Mouse (Mus musculus) embryonic facial prominence, embryonic 10.5 days (tissue): ENCODE results near the gene P2rx3. TPM values are rescaled to one million over a fixed set of nuclear protein-coding genes. Genes with fewer than 3 reads are reported as not detected.

Experiments used
- DNase-seq: peaks from one replicate; pipeline ENCODE4 v3.0.0-alpha.2; 2017; ENCODE audit warnings: low spot score
- H3K27ac ChIP-seq: fragments of 300-500 bp; sonication (generic); replicated peaks from 2 replicates; pipeline ENCODE4 v1.5.1; 2016; ENCODE audit warnings: mild to moderate bottlenecking
- H3K27me3 ChIP-seq: fragments of 300-500 bp; sonication (generic); replicated peaks from 2 replicates; pipeline ENCODE4 v1.6.1; 2016; ENCODE audit warnings: low read depth, mild to moderate bottlenecking; ENCODE audit not compliant: poor library complexity, severe bottlenecking
- H3K36me3 ChIP-seq: fragments of 300-500 bp; sonication (generic); replicated peaks from 2 replicates; pipeline ENCODE4 v1.6.1; 2016; ENCODE audit warnings: mild to moderate bottlenecking, moderate library complexity
- H3K4me1 ChIP-seq: fragments of 300-500 bp; sonication (generic); 2 replicates; pipeline ENCODE4 v1.6.1; 2016
- H3K4me3 ChIP-seq: fragments of 300-500 bp; sonication (generic); 2 replicates; pipeline ENCODE4 v1.5.1; 2016; ENCODE audit warnings: mild to moderate bottlenecking, moderate library complexity
- H3K9me3 ChIP-seq: fragments of 300-500 bp; sonication (generic); 2 replicates; pipeline ENCODE4 v1.6.1; 2016; ENCODE audit warnings: mild to moderate bottlenecking
- WGBS: fragments of 180-500 bp; shearing (Covaris S2); methylation state at CpG from one replicate; pipeline ENCODE4 v1.1.7; 2016; 5-methylcytosine and 5-hydroxymethylcytosine counted together
- polyA plus RNA-seq: library from polyadenylated mRNA; unstranded; fragments of >200 nt; fragmentation: Nextera tagmentation; extraction: Ambion mirVana; gene quantifications from 2 replicates; pipeline ENCODE4 v1.2.1, GENCODE M21; 2016

P2rx3 gene
- polyA plus RNA-seq, 1 experiment from 2014 or later = 10.0 TPM

DNA sequence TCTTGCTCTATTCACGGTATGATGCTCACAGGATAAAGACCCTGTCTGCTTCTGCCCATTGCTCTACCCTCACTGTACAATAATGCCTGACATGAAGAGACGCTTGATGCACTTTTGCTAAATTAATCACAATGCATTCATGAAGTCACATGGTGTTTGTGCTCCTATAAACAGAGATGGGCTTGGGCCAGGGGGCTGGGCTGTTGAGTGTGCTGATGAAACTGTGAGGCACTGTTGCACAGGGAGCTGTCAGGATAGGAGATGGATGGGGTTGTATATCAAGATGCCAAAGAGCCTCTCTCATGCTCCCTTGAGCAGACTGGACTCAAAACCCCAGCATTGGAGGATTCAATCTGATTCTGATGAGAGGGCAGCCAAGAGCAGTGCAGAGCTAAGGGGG lies 4.1 kb downstream of the P2rx3 start:
- H3K27me3 ChIP-seq = no peaks in the 10 kb centered on the region
- no peaks in the 10 kb centered on the region for H3K36me3 ChIP-seq
- no peak overlapping the region for H3K27ac ChIP-seq
- H3K4me3 ChIP-seq = no peak overlapping the region
- no peaks in the 10 kb centered on the region for H3K9me3 ChIP-seq
- peaks cover 19% of the 10 kb centered on the region for H3K4me1 ChIP-seq
- 83% methylated on average over 2 of the region's 2 CpGs for WGBS
- DNase-seq = no peak

DNA sequence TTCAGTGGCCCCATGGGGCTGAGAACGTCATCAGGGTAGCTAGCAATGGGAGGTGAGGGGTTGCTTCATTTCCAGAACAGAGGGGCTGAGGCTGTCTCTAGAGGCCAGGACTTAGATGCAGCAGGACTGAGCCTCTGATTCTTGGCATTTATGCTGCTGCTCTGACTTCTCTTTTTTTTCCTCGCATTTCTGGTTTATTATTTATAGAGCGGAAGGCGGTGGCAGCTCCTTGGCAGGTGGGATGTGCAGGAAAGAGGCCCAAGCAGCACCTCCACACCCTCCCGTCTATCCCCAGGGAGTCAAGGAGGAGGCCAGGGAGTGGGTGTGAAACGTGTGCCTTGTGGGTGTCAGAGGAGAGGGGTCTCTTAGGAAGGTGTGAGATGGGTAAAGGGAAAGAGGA lies 6.3 kb downstream of the P2rx3 start:
- Histone ChIP-seq H3K9me3 (no peaks in the 10 kb centered on the region), H3K27me3 (no peaks in the 10 kb centered on the region), H3K27ac (no peak overlapping the region), H3K4me3 (no peak overlapping the region), H3K36me3 (no peaks in the 10 kb centered on the region), H3K4me1 (peaks cover 8% of the 10 kb centered on the region)
- no peak for DNase-seq
- 76% methylated on average over 6 of the region's 6 CpGs for WGBS

DNA sequence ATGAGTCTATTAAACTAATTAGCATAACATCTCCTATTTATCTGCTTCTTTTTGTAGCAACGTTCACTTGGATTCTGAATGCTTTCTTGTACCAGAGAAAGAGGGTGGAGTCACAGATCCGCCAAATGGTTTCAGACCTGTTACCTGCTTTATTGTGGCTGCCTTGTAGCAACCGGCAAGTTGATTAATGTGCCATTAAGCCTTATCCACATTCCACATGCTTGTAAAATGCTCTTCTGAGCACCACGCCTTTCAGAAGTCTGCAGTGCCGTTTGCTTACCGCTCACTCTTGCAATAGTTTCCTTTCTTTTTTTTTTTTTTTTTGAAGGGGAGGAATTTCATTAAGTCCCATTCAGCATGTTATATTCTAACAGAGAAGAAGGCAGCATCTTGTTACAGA lies 7.4 kb downstream of the P2rx3 start:
- Histone ChIP-seq H3K36me3 (no peaks in the 10 kb centered on the region), H3K27me3 (no peaks in the 10 kb centered on the region), H3K4me3 (no peak overlapping the region), H3K9me3 (no peaks in the 10 kb centered on the region), H3K27ac (no peak overlapping the region), H3K4me1 (no peaks in the 10 kb centered on the region)
- WGBS = 84% methylated on average over 6 of the region's 6 CpGs
- DNase-seq = no peak

DNA sequence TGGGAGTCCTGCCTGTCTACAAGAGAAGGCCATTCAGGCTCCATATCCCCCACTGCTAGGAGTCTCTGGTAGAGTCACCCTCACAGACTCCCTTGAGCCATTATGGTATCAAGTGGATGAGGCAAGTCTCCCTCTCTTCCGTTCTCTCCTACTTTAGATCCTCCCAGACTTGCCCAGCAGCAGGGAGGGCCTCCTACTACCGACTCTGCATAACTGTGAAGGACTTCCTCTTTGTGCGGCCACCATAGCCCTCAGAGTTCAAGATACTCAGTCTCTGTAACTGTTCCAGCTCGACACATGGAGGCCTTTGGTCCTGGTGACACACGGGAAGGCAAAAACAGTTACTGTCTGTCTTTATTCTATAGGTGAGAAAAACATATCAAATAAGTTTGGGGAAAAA lies 10.0 kb downstream of the P2rx3 start:
- Histone ChIP-seq H3K27me3 (no peaks in the 10 kb centered on the region), H3K4me1 (no peaks in the 10 kb centered on the region), H3K27ac (no peak overlapping the region), H3K9me3 (no peaks in the 10 kb centered on the region), H3K36me3 (no peaks in the 10 kb centered on the region), H3K4me3 (no peak overlapping the region)
- no peak for DNase-seq
- WGBS = 77% methylated on average over 5 of the region's 5 CpGs

DNA sequence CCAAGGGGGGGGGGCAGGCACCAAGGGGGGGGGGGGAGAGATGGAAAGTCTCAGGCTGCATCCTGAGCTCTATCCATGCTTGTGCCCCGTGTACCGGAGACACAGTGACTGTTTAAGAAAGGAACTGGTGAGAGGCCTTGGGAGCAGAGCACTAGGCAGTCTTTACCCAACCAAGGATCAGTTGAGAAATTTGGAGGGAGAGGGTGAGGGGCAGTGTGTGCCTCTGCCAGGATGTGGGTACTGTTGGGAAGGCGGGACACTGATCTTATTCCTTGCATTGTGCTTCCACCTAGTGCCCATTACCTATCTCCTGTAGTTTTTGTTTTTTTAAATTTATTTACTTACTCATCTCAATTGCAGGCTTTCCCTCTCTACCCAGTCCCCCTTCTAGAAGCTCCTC lies 11.1 kb downstream of the P2rx3 start:
- Histone ChIP-seq H3K27ac (no peak overlapping the region), H3K36me3 (no peaks in the 10 kb centered on the region), H3K9me3 (no peaks in the 10 kb centered on the region), H3K4me3 (no peak overlapping the region), H3K4me1 (no peaks in the 10 kb centered on the region), H3K27me3 (no peaks in the 10 kb centered on the region)
- no peak for DNase-seq
- WGBS = 89% methylated on average over 3 of the region's 3 CpGs

DNA sequence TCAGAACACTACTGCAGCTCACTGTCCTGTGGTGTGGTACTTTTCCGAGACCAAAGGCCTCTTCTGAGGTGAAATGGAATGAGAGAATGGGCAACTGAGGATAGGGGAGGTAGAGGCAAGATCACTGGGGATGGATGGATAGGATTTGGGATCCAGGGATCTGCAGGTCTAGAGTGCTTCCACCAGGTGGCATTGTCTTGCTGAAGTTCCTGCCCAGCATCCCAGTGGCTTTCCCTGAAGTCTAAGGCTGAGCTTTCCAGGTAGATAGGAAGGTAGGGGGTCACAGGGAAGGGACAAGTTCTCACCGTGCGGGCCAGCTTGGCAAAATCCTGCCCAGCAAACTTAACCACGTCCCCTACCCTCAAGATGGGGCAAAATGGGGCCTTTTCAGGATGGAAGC lies 15.2 kb downstream of the P2rx3 start:
- Histone ChIP-seq H3K4me1 (no peaks in the 10 kb centered on the region), H3K9me3 (no peaks in the 10 kb centered on the region), H3K4me3 (no peak overlapping the region), H3K36me3 (no peaks in the 10 kb centered on the region), H3K27me3 (no peaks in the 10 kb centered on the region), H3K27ac (no peak overlapping the region)
- 21% methylated on average over 4 of the region's 4 CpGs for WGBS
- DNase-seq = no peak

DNA sequence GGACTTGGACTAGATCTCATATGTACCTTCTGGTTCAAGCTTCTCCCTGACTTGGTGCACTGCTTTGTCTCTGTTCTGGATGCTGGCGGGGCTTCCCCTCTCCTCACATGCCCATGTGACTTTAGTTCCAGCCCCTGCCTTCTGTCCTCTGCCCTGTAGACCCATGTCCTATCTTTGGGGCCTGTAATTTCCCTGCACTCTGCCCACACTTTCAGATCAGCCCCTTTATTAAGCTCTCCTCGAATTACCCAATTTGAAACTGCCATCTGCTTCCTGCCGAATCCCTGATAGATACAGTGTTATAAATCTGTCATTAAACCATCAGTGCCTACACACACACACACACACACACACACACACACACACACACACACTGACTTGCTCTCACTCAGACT lies 22.7 kb downstream of the P2rx3 start:
- H3K27ac ChIP-seq = no peak overlapping the region
- peaks cover 9% of the 10 kb centered on the region; the same call in 1 of the 2 replicates for H3K4me1 ChIP-seq
- H3K4me3 ChIP-seq = no peak overlapping the region
- H3K36me3 ChIP-seq = no peaks in the 10 kb centered on the region
- H3K27me3 ChIP-seq = no peaks in the 10 kb centered on the region
- no peak for DNase-seq
- WGBS = 64% methylated on average over 3 of the region's 3 CpGs
- H3K9me3 ChIP-seq = no peaks in the 10 kb centered on the region

DNA sequence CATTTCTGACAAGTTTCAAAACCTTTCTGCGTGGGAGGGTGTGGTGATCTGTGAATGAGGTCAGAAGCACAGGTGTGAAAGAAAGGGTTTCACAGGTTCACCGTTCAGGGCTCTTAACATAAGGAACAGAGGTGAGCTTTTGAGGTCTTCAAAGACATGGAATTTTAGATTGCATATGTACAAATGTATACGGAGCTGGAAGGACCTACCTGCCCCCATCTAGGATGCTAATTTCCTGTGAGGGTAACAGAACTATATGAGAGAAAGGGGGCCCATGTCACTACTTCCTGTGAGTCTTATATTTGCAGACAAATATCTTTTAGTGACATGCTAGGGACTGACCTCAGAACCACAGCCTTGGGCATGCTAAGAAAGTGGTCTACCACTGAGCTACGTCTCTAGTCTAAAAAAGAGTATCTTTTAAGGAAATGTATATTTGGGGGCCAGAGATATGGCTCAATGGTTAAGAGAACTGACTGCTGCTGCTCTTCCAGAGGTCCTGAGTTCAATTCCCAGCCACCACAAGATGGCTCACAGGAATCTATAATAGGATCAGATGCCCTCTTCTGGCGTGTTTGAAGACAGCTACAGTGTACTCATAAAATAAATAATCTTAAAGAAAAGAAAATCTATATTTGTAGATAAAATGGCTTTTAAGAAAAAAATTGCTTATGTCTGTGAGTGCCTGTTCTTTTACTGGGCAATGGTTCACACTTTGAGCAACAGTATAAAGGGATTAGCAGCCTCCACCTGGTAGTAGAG lies 23.3 kb downstream of the P2rx3 start:
- Histone ChIP-seq H3K27me3 (no peaks in the 10 kb centered on the region), H3K4me1 (peaks cover 9% of the 10 kb centered on the region; the same call in 1 of the 2 replicates), H3K4me3 (no peak overlapping the region), H3K36me3 (no peaks in the 10 kb centered on the region), H3K9me3 (no peaks in the 10 kb centered on the region), H3K27ac (no peak overlapping the region)
- no peak for DNase-seq
- WGBS = 77% methylated on average over 5 of the region's 5 CpGs

DNA sequence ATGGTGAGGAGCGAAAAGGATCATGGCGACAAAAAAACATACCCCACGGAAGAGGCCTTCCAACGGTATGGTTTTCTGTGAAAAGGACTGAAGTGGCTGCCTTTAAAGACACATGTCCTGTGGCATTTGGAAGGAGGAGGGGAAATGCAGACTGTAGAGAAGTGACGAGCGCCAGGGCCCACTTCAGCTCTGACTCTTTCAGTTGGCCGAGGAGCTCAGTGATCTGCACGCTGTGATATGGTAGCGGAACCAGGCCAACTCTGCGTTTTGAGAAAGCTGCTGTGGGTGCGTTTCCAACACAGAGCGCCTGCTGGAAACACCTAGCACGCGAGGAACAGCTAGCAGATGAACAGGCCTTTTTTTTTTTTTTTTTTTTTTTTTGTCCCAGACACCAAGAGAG lies 24.6 kb downstream of the P2rx3 start:
- H3K4me3 ChIP-seq = no peak overlapping the region
- DNase-seq = no peak
- H3K27me3 ChIP-seq = no peaks in the 10 kb centered on the region
- WGBS = 86% methylated on average over 14 of the region's 14 CpGs
- peaks cover 9% of the 10 kb centered on the region; the same call in 1 of the 2 replicates for H3K4me1 ChIP-seq
- no peak overlapping the region for H3K27ac ChIP-seq
- H3K36me3 ChIP-seq = no peaks in the 10 kb centered on the region
- H3K9me3 ChIP-seq = no peaks in the 10 kb centered on the region

DNA sequence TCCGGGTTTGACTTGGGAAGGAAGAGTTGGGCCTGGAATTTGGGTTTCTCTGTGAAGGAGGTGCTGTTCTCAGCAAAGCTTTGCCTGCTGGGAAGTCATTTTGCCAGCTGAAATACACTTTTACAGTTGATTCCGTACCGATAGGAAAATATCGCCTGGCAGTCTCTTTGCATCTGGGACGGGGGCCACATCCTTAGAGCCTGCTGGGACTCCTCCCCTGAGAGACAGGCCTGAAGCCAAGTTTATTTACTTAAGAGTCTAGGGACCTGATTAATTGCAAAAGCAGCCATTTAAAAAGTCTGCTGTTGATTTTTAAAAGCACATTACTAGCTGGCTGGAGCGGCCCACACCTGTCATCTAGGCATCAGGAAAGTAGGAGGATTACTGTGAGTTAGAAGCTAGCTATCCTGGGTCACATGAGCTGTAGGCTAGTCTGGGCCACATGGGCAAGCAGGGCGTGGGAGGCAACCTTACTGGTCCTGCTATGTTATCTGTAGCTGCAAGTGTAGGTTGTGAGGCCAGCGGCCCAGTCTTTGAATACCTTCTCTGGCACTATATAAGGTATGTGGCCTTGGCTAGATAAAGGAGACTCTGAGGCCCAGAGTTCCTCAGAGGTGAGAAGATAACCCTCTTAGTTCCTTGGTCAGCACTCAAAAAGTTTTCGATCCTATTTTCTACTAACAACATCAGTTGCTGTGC lies 25.2 kb downstream of the P2rx3 start:
- DNase-seq = no peak
- Histone ChIP-seq H3K4me3 (no peak overlapping the region), H3K36me3 (no peaks in the 10 kb centered on the region), H3K4me1 (peaks cover 9% of the 10 kb centered on the region; the same call in 1 of the 2 replicates), H3K27ac (no peak overlapping the region), H3K27me3 (no peaks in the 10 kb centered on the region), H3K9me3 (no peaks in the 10 kb centered on the region)
- 71% methylated on average over 9 of the region's 9 CpGs for WGBS

DNA sequence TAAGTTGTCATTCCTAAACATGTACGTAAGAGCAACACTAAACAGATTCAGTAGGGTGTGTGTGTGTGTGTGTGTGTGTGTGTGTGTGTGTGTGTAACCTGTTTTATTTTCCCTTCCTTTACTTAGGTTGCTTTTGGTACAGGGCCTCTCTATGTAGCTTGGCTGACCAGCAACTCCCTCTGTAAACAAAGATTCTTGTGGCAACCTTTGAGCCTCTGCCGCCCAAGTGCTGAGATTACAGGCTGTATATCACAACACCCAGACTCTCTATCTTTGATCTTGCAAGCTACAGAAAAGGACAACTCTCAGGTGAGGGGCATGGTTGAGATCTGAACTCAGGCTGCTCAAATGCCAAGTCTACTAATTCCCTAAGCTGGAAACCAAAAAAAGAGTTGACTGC lies 28.1 kb downstream of the P2rx3 start:
- WGBS = 79% methylated on average over 2 of the region's 2 CpGs
- Histone ChIP-seq H3K4me3 (no peak overlapping the region), H3K27ac (no peak overlapping the region), H3K4me1 (peaks cover 7% of the 10 kb centered on the region; the same call in 1 of the 2 replicates), H3K36me3 (no peaks in the 10 kb centered on the region), H3K27me3 (no peaks in the 10 kb centered on the region), H3K9me3 (no peaks in the 10 kb centered on the region)
- no peak for DNase-seq

DNA sequence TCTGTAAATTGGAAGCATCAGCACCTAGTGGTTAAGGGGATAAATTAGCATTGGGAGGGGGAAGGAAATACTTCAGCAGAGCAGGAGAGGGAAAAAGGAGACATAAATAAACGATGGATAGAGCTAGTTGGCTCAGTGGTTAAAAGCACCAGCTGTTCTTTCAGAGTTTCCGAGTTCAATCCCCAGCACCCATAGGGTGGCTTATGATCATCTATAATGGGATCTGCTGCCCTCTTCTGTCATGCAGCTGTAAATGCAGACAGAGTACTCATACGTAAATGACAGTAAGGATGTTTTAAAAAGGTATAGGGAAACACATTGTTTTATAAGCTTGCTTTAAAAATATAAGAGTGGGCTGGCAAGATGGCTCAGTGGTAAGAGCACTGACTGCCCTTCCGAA lies 29.5 kb downstream of the P2rx3 start:
- Histone ChIP-seq H3K9me3 (no peaks in the 10 kb centered on the region), H3K27ac (no peak overlapping the region), H3K4me1 (peaks cover 8% of the 10 kb centered on the region; the same call in 1 of the 2 replicates), H3K27me3 (no peaks in the 10 kb centered on the region), H3K36me3 (no peaks in the 10 kb centered on the region), H3K4me3 (no peak overlapping the region)
- 29% methylated on average over 4 of the region's 4 CpGs for WGBS
- no peak for DNase-seq

DNA sequence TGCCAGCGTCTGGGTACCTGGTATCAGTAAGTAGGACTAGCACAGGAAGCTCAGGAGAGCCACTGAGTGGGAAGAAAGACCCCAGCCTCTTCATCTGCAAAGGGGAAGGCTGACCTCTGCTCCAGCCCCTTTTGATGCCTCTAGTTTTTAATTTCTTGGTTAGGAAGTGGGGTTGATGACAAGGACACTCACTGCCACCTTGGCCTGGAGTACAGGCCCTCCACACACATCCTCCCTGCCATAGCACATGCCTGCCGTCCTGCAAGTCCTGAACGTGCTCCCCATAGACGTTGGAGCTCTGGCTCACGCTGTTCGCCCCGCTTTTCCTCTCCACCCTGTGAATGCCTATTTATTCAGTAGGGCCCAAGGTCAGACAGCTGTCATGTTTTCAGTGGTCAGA lies 30.7 kb downstream of the P2rx3 start:
- Histone ChIP-seq H3K36me3 (no peaks in the 10 kb centered on the region), H3K27me3 (no peaks in the 10 kb centered on the region), H3K4me1 (peaks cover 6% of the 10 kb centered on the region; the same call in 1 of the 2 replicates), H3K9me3 (no peaks in the 10 kb centered on the region), H3K4me3 (no peak overlapping the region), H3K27ac (no peak overlapping the region)
- 85% methylated on average over 7 of the region's 7 CpGs for WGBS
- DNase-seq = no peak
